Mouse (Mus musculus) splenic B cell, adult 2 months (primary cell): ENCODE measurements around the gene Hrc.

Experiments
- DNase-seq: peaks from one replicate; pipeline ENCODE4 v3.0.0-alpha.2; 2011; ENCODE audit warnings: low read depth, low spot score
- H3K27me3 ChIP-seq: 2 replicates; pipeline ENCODE4 v1.6.1; 2012; ENCODE audit warnings: mild to moderate bottlenecking, low read length, moderate library complexity, mixed read lengths; ENCODE audit not compliant: control insufficient read depth, poor library complexity, insufficient read depth, severe bottlenecking
- H3K36me3 ChIP-seq: 2 replicates; pipeline ENCODE4 v1.6.1; 2012; ENCODE audit warnings: mild to moderate bottlenecking, low read length, moderate library complexity, mixed read lengths; ENCODE audit not compliant: control insufficient read depth, poor library complexity, insufficient read depth, severe bottlenecking

Hrc gene

GRCm38 (mm10) chr7:45335056-45335455, at the start of gene Hrc:
Gene Hrc (plus strand): TSS chr7:45335290.
- Histone ChIP-seq H3K27me3 (no peaks in the 10 kb centered on the region), H3K36me3 (no peaks in the 10 kb centered on the region)
- DNase-seq = no peak

DNA sequence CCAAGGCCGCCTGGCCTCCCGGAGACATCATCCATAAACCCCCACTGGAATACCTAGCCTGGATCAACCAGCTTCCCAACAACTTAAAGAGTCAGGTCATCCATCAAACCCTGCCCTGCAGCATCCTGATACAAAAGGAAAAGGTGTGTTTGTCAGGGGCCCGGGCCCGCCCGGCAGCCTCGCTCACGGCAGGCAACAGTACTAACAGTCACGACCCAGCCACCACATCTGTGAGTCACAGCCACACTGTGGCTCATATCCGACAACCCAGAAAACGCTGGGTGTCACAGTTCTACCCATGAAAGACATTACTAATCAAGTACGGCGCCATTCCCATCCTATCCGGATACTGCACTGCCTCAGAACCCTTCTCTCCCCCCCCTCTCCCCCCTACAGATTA, 48.6 kb upstream of the Hrc start:
- Histone ChIP-seq H3K36me3 (no peaks in the 10 kb centered on the region), H3K27me3 (no peaks in the 10 kb centered on the region)
- DNase-seq = no peak

GRCm38 (mm10) chr7:45296626-45297025, 38.5 kb upstream of the Hrc start:
- no peaks in the 10 kb centered on the region for H3K27me3 ChIP-seq
- DNase-seq = no peak
- no peaks in the 10 kb centered on the region for H3K36me3 ChIP-seq

DNA sequence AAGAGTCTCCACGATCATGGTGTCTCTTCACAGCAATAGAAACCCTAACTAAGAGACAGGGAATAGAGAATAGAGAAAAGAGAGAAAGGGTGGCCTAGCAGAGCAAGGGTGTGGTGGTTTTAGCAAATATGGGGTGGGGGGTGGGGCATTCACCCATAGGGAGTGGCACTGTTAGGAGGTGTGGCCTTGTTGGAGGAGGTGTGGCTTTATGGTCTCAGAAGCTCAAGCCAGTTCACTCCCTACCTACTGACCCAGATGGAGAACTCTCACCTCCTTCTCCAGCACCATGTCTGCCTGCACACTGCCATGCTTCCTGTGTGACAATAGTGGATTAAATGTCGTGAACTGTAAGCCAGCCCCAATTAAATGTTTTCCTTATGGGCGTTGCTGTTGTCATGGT, 37.5 kb upstream of the Hrc start:
- Histone ChIP-seq H3K27me3 (no peaks in the 10 kb centered on the region), H3K36me3 (no peaks in the 10 kb centered on the region)
- no peak for DNase-seq

DNA sequence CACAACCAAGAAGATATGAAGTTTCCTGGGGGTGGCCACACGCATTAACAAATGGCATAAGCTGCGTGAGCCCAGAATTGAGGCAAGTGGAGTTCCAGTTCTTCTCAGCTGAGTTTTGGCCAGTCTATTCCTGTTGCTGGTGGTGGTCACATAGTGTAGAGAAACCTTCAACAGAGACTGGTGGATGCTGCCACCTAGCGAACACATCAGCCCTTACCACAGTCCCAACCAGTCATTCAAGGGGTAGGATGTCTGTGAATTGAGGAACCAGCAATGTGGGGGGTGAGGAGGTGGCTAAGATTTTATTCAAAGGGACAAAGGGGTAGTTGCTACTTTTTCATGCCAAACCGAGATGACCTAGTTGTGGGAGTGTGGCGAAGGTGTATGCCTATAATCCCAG, 35.3 kb upstream of the Hrc start:
- H3K36me3 ChIP-seq = no peaks in the 10 kb centered on the region
- H3K27me3 ChIP-seq = no peaks in the 10 kb centered on the region
- DNase-seq = peak; percentile 94

GRCm38 (mm10) chr7:45300270-45300669, 34.8 kb upstream of the Hrc start:
- no peaks in the 10 kb centered on the region for H3K27me3 ChIP-seq
- DNase-seq = peak; percentile 35
- no peaks in the 10 kb centered on the region for H3K36me3 ChIP-seq

- Histone ChIP-seq H3K36me3 (no peaks in the 10 kb centered on the region), H3K27me3 (no peaks in the 10 kb centered on the region)
- DNase-seq = no peak
These were observed 32.5 kb upstream of the Hrc start for GRCm38 (mm10) chr7:45302626-45303025.

DNA sequence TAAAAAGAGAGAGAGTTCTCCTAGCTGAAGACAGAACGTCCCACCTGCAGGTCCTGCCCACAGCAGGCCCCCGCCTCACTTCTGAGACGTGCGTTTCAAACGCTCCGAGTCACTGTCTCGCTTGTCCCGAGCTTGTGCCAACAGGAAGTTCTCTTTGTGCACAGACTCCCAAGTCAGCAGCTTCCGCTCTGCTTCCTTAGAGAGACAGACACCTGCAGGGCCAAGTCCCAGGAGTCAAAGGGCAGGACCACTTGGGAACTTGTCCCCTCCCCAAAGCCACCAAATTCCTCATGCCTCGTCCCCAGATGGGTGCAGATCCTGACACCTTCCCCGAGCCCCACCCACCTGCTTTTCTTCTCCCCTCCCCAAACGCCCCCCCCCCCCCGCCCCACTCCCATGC, 30.2 kb upstream of the Hrc start:
- H3K27me3 ChIP-seq = no peaks in the 10 kb centered on the region
- no peak for DNase-seq

GRCm38 (mm10) chr7:45305275-45305674, 29.8 kb upstream of the Hrc start:
- DNase-seq = peak; percentile 70
- Histone ChIP-seq H3K27me3 (no peaks in the 10 kb centered on the region), H3K36me3 (no peaks in the 10 kb centered on the region)

More for the DNA sequence above, 30.2 kb upstream of the Hrc start:
- no peaks in the 10 kb centered on the region for H3K36me3 ChIP-seq

DNA sequence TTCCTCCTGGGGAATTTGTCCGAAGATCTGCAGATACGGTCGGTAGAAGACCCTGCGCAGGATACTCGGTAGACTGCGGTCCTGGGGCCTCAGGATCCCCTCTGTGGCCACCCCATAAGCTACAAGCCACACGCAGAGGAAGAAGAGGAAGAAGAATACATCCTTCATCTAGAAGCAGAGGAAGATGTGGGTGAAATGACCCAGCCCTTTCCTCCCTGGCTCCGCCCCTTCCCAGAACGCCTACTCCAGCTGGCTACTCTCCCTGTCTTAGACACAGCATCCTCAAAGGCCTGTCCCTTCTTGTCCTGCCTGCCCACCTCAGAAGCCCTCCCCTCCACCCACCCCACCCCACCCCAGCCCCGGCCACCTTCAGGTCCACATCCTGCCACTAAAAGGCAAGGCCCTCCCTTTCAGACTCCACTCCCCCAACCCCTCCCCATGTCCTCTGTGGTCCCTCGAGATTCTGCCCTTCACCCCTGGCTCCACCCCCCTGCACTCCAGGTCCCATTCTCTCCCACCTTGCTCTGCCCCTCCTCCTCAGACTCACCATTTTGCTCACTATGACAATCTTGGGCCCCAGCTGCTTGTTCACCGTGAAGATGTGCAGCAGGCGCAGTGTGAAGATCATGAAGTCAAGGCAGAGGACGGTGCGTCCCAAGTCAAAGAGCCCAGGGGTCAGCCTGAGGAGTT, 26.4 kb upstream of the Hrc start:
- H3K36me3 ChIP-seq = no peaks in the 10 kb centered on the region
- no peak for DNase-seq
- no peaks in the 10 kb centered on the region for H3K27me3 ChIP-seq

- Histone ChIP-seq H3K27me3 (no peaks in the 10 kb centered on the region), H3K36me3 (no peaks in the 10 kb centered on the region)
- DNase-seq = peak; percentile 74
These were observed 25.6 kb upstream of the Hrc start for GRCm38 (mm10) chr7:45309455-45309854.

DNA sequence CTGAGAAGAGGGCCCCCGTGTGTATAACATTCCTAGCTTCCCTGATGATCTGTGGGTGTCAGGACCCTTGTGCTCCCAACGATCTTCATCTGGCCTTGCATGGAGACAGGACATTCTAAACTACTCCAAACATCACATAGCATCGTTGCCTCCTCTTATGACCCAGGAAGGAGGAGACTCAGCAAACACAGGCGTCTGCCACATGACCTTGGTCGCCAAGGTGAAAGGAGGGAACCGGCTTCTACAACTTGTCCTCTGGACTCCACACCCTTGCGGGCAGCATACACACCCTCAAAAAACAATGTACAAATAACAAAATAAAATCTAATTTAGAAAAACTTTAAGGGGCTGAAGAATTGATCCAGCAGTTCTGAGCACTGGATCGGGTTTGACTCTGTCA, 23.1 kb upstream of the Hrc start:
- Histone ChIP-seq H3K36me3 (no peaks in the 10 kb centered on the region), H3K27me3 (no peaks in the 10 kb centered on the region)
- no peak for DNase-seq

DNA sequence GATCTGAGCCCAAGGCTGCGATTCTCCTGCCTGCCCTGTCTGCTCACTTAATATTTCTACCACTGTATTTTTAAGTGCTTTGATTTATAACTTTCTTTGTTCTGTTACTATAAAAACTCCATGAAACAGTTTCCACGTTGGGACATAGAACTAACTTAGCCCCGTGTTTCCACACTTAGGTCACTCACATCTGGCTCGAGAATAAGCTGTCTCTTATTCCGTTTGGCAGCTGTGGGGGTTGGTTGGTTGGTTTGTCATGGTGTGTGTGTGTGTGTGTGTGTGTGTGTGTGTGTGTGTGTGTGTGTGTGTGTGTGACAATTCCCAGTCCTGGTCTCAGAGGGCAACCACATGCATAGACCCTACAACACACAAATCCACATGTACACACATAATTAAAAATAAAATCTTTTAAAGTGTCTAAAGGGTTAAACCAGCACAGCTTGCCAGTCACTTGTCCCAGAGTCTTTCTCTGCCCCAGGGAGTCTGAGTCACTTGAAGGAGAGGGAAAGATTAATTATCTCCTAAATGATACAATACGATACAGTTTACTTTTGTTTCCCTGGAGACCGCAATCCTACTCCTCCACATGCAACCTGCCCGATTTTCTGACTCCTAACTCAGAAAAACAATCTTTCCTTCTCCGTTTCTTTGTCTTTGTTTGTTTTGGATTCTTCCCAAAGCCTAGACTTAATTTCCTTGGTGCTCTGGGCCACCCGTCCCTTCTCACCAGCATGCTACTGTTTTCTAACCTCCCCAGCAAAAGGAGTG, 22.2 kb upstream of the Hrc start:
- H3K36me3 ChIP-seq = no peaks in the 10 kb centered on the region
- no peaks in the 10 kb centered on the region for H3K27me3 ChIP-seq
- no peak for DNase-seq

- no peak for DNase-seq
- no peaks in the 10 kb centered on the region for H3K36me3 ChIP-seq
- H3K27me3 ChIP-seq = no peaks in the 10 kb centered on the region
These were observed 21.6 kb upstream of the Hrc start for GRCm38 (mm10) chr7:45313495-45313894.

- Histone ChIP-seq H3K36me3 (no peaks in the 10 kb centered on the region), H3K27me3 (no peaks in the 10 kb centered on the region)
- DNase-seq = no peak
These were observed 19.8 kb upstream of the Hrc start for GRCm38 (mm10) chr7:45315182-45315701.
